24 mouse cellular contexts compared by ENCODE assay signal in genomic region chr9:23447271-23447961, GRCm38 (mm10).
DNase-seq lines count a peak whose midpoint lies in the region; ATAC-seq and TF ChIP-seq lines count a peak whose summit lies in the region.
"Had no signal": no experiment of that assay in that cellular context is flagged by ENCODE, and none has a peak within 500 bp of the region (broad histone marks: within the 10 kb centered on the region; RNA-seq: fewer than 3 reads in every experiment).

No protein-coding gene starts in this region.

- 57% methylated on average over 7 of the region's 7 CpGs for WGBS in embryonic facial prominence, embryonic 14.5 days
- WGBS in embryonic facial prominence, embryonic 10.5 days, result 66% methylated on average over 7 of the region's 7 CpGs
- WGBS in lung, postnatal 0 days, result 42% methylated on average over 7 of the region's 7 CpGs
- WGBS in liver, embryonic 14.5 days (ENCODE audit: insufficient replicate concordance), result 48% methylated on average over 7 of the region's 7 CpGs
- WGBS in hindbrain, embryonic 12.5 days, result 70% methylated on average over 7 of the region's 7 CpGs

- H3K36me3 ChIP-seq in embryonic facial prominence, embryonic 14.5 days (ENCODE audit: control insufficient read depth, insufficient read depth, low read length), result no peaks in the 10 kb centered on the region
- H3K36me3 ChIP-seq in embryonic facial prominence, embryonic 10.5 days (replicated peaks), result no peaks in the 10 kb centered on the region
- no peaks in the 10 kb centered on the region for H3K36me3 ChIP-seq in lung, postnatal 0 days (ENCODE audit: insufficient read depth, low read length)
- no peaks in the 10 kb centered on the region for H3K36me3 ChIP-seq in liver, embryonic 14.5 days (replicated peaks; ENCODE audit: control insufficient read depth, insufficient read depth, low read depth)
- no peaks in the 10 kb centered on the region for H3K36me3 ChIP-seq in hindbrain, embryonic 12.5 days
- H3K36me3 ChIP-seq: heart, embryonic 13.5 days; intestine, embryonic 15.5 days; limb, embryonic 12.5 days had no signal

- no peak overlapping the region for H3K9ac ChIP-seq in embryonic facial prominence, embryonic 14.5 days (ENCODE audit: low read depth, low read length)
- no peak overlapping the region for H3K9ac ChIP-seq in lung, postnatal 0 days (replicated peaks; ENCODE audit: low read depth)
- no peak overlapping the region for H3K9ac ChIP-seq in liver, embryonic 14.5 days (replicated peaks)
- no peak overlapping the region for H3K9ac ChIP-seq in hindbrain, embryonic 12.5 days
- H3K9ac ChIP-seq: forebrain, embryonic 13.5 days; heart, embryonic 13.5 days; hindbrain, embryonic 14.5 days; intestine, embryonic 15.5 days; limb, embryonic 12.5 days had no signal

- H3K27ac ChIP-seq in embryonic facial prominence, embryonic 14.5 days (replicated peaks; ENCODE audit: low read depth, low read length), result no peak overlapping the region
- H3K27ac ChIP-seq in embryonic facial prominence, embryonic 10.5 days (replicated peaks), result no peak overlapping the region
- no peak overlapping the region for H3K27ac ChIP-seq in lung, postnatal 0 days (ENCODE audit: low read length)
- H3K27ac ChIP-seq in liver, embryonic 14.5 days, result no peak overlapping the region
- no peak overlapping the region for H3K27ac ChIP-seq in hindbrain, embryonic 12.5 days
- H3K27ac ChIP-seq: forebrain, embryonic 13.5 days; heart, embryonic 13.5 days; hindbrain, embryonic 14.5 days; intestine, embryonic 15.5 days; limb, embryonic 12.5 days had no signal

- no peaks in the 10 kb centered on the region for H3K9me3 ChIP-seq in embryonic facial prominence, embryonic 14.5 days (ENCODE audit: control insufficient read depth, low read length)
- no peaks in the 10 kb centered on the region for H3K9me3 ChIP-seq in embryonic facial prominence, embryonic 10.5 days
- no peaks in the 10 kb centered on the region for H3K9me3 ChIP-seq in lung, postnatal 0 days (ENCODE audit: low read length)
- no peaks in the 10 kb centered on the region for H3K9me3 ChIP-seq in liver, embryonic 14.5 days (ENCODE audit: control insufficient read depth, low read length)
- H3K9me3 ChIP-seq in hindbrain, embryonic 12.5 days (replicated peaks), result no peaks in the 10 kb centered on the region
- H3K9me3 ChIP-seq: forebrain, embryonic 13.5 days; heart, embryonic 13.5 days; intestine, embryonic 15.5 days; limb, embryonic 12.5 days had no signal

- no peak overlapping the region for H3K4me2 ChIP-seq in embryonic facial prominence, embryonic 14.5 days (ENCODE audit: low read depth, low read length)
- H3K4me2 ChIP-seq in lung, postnatal 0 days (replicated peaks; ENCODE audit: low read depth, low read length), result no peak overlapping the region
- no peak overlapping the region for H3K4me2 ChIP-seq in liver, embryonic 14.5 days (ENCODE audit: low read depth)
- H3K4me2 ChIP-seq in hindbrain, embryonic 12.5 days (replicated peaks), result no peak overlapping the region
- H3K4me2 ChIP-seq: forebrain, embryonic 13.5 days; heart, embryonic 13.5 days; hindbrain, embryonic 14.5 days; intestine, embryonic 15.5 days; limb, embryonic 12.5 days had no signal

- ATAC-seq in embryonic facial prominence, embryonic 14.5 days (ENCODE audit: low read depth), result no peak
- no peak for ATAC-seq in lung, postnatal 0 days
- peak; percentile 43; the same call in 1 of the 2 replicates for ATAC-seq in liver, embryonic 14.5 days (ENCODE audit: insufficient read depth)
- no peak for ATAC-seq in hindbrain, embryonic 12.5 days (ENCODE audit: low FRiP score)
- ATAC-seq: forebrain, embryonic 13.5 days; intestine, embryonic 15.5 days had no signal

- H3K4me3 ChIP-seq in embryonic facial prominence, embryonic 14.5 days (ENCODE audit: low read depth, low read length), result no peak overlapping the region
- H3K4me3 ChIP-seq in embryonic facial prominence, embryonic 10.5 days, result no peak overlapping the region
- H3K4me3 ChIP-seq in lung, postnatal 0 days (ENCODE audit: low read depth, low read length), result no peak overlapping the region
- H3K4me3 ChIP-seq in liver, embryonic 14.5 days (ENCODE audit: insufficient read depth in 1 of 2, low read depth in 2 of 2, low read length in 2 of 2), result no peak overlapping the region
- H3K4me3 ChIP-seq in hindbrain, embryonic 12.5 days, result no peak overlapping the region
- H3K4me3 ChIP-seq: erythroblast, embryonic 14.5 days; forebrain, embryonic 13.5 days; heart, embryonic 13.5 days; intestine, embryonic 15.5 days; limb, embryonic 12.5 days; myocyte had no signal

- no peaks in the 10 kb centered on the region for H3K27me3 ChIP-seq in embryonic facial prominence, embryonic 14.5 days (replicated peaks; ENCODE audit: control insufficient read depth, insufficient read depth, low read length)
- no peaks in the 10 kb centered on the region for H3K27me3 ChIP-seq in embryonic facial prominence, embryonic 10.5 days (replicated peaks; ENCODE audit: low read depth, poor library complexity, severe bottlenecking)
- no peaks in the 10 kb centered on the region for H3K27me3 ChIP-seq in lung, postnatal 0 days (replicated peaks; ENCODE audit: insufficient read depth, low read length)
- H3K27me3 ChIP-seq in liver, embryonic 14.5 days (ENCODE audit: control insufficient read depth, insufficient read depth, low read length), result no peaks in the 10 kb centered on the region
- H3K27me3 ChIP-seq in hindbrain, embryonic 12.5 days, result no peaks in the 10 kb centered on the region
- H3K27me3 ChIP-seq: forebrain, embryonic 13.5 days; heart, embryonic 13.5 days; intestine, embryonic 15.5 days had no signal

- TF ChIP-seq CTCF in lung, postnatal 0 days (IDR thresholded peaks at IDR 0.05), result no peak
- no peak for TF ChIP-seq CTCF in liver, embryonic 14.5 days (IDR thresholded peaks at IDR 0.05; ENCODE audit: low read depth)

- no peak for TF ChIP-seq EP300 in lung, postnatal 0 days (IDR thresholded peaks at IDR 0.05)
- no peak for TF ChIP-seq EP300 in liver, embryonic 14.5 days (IDR thresholded peaks at IDR 0.05; ENCODE audit: low read depth)

- peak; percentile 48 for DNase-seq in embryonic facial prominence, embryonic 14.5 days (ENCODE audit: low spot score)
- DNase-seq in embryonic facial prominence, embryonic 10.5 days (ENCODE audit: low spot score), result no peak
- DNase-seq in lung, postnatal 0 days (ENCODE audit: low spot score), result peak; percentile 27
- DNase-seq in lung, postnatal 4 days, result no peak
- peak in 1 of 3 experiments; percentile 10 for DNase-seq in liver, embryonic 14.5 days (ENCODE audit: low read depth in 3 of 3, low spot score in 3 of 3)
- no peak for DNase-seq in retina, embryonic 14.5 days (ENCODE audit: low spot score)
- DNase-seq: adrenal gland, postnatal 25 days; B cell, adult 2 months; cerebellum, adult 11-12 months; cerebellum, postnatal 25 days; gastrocnemius, postnatal 10 days; heart, adult 18-20 months; kidney, postnatal 36 days; midbrain, embryonic 14.5 days; spleen, adult 18-20 months; thymus, postnatal 4 days had no signal

- H3K4me1 ChIP-seq in embryonic facial prominence, embryonic 14.5 days (ENCODE audit: control insufficient read depth, insufficient read depth, low read length), result no peaks in the 10 kb centered on the region
- no peaks in the 10 kb centered on the region; the same call in 1 of the 2 replicates for H3K4me1 ChIP-seq in embryonic facial prominence, embryonic 10.5 days
- no peaks in the 10 kb centered on the region for H3K4me1 ChIP-seq in lung, postnatal 0 days (ENCODE audit: insufficient read depth, low read depth, low read length)
- peaks cover 0 to 4% of the 10 kb centered on the region in 2 experiments; a peak in 2 of 4 replicates for H3K4me1 ChIP-seq in liver, embryonic 14.5 days (replicated peaks; ENCODE audit: control insufficient read depth in 2 of 2, insufficient read depth in 2 of 2, low read length in 1 of 2)
- H3K4me1 ChIP-seq in hindbrain, embryonic 12.5 days, result no peaks in the 10 kb centered on the region
- H3K4me1 ChIP-seq: forebrain, embryonic 13.5 days; intestine, embryonic 15.5 days had no signal

Comparison
In these comparisons a context has a peak if more than half of its experiments do, and no peak if none do; other contexts are left out.
1. DNase-seq: peak in embryonic facial prominence, embryonic 14.5 days (single experiment) and lung, postnatal 0 days (single experiment); none in embryonic facial prominence, embryonic 10.5 days (single experiment), lung, postnatal 4 days (0 of 2) and retina, embryonic 14.5 days (single experiment).